Comparison of ENCODE assay signal across 10 mouse cellular contexts in the genomic region with DNA sequence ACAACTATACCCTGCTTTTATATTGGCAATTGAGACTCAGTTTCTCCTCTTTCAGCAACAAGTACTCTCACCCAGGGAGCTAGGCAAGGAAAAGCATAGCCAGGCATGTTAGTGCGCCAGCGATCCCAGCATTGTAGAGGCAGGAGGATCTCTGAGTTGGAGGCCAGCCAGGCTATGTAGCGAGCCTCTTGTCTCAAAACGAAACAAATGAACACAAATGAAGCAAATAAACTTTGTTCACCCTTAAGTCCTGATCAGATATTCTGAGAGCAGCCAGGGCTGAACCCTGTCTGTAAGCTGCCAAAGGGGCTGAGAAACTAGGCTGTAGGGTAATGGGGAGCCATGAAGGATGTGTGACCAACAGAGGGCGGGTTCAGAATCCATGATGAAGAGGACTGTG. TPM values are rescaled to one million over a fixed set of nuclear protein-coding genes. Genes with fewer than 3 reads are reported as not detected.
A peak's percentile ranks its signal among the peaks of the same experiment; 100 is the strongest.
DNase-seq lines count a peak whose midpoint lies in the region; ATAC-seq lines count a peak whose summit lies in the region.
"Had no signal": no experiment of that assay in that cellular context is flagged by ENCODE, and none has a peak within 500 bp of the region (broad histone marks: within the 10 kb centered on the region; RNA-seq: fewer than 3 reads in every experiment).

No protein-coding gene starts in this region.

- peak; percentile 55 for DNase-seq in cerebellum, adult 9-11 months
- no peak for DNase-seq in cerebellum, adult 9-10 months
- no peak for DNase-seq in lung, adult 18-20 months
- no peak for DNase-seq in intestine, embryonic 14.5 days (ENCODE audit: low spot score)
- no peak for DNase-seq in layer of hippocampus, postnatal 25 days (ENCODE audit: extremely low spot score in 1 of 2, low spot score in 1 of 2)
- DNase-seq in gastrocnemius, adult 18-20 months (ENCODE audit: low spot score), result no peak

- peak overlapping the region; percentile 73 for H3K27ac ChIP-seq in lung, embryonic 16.5 days (ENCODE audit: low read length)
- H3K27ac ChIP-seq in intestine, embryonic 14.5 days (ENCODE audit: low read depth), result peak overlapping the region; percentile 57; the same call in 1 of the 2 replicates
- peak overlapping the region; percentile 68 for H3K27ac ChIP-seq in stomach, embryonic 15.5 days

- peaks cover 13% of the 10 kb centered on the region for H3K36me3 ChIP-seq in lung, embryonic 16.5 days (ENCODE audit: control insufficient read depth, insufficient read depth, low read length)
- H3K36me3 ChIP-seq in intestine, embryonic 14.5 days (ENCODE audit: control insufficient read depth, insufficient read depth, low read length), result peaks cover 31% of the 10 kb centered on the region
- peaks cover 21% of the 10 kb centered on the region for H3K36me3 ChIP-seq in stomach, embryonic 15.5 days

- no peak overlapping the region for H3K4me3 ChIP-seq in lung, embryonic 16.5 days (ENCODE audit: low read length)
- H3K4me3 ChIP-seq in intestine, embryonic 14.5 days (ENCODE audit: low read depth, low read length), result no peak overlapping the region
- H3K4me3 ChIP-seq in stomach, embryonic 15.5 days (replicated peaks), result no peak overlapping the region
- H3K4me3 ChIP-seq: erythroblast, embryonic 14.5 days had no signal

- ATAC-seq in lung, embryonic 16.5 days (ENCODE audit: low read depth), result no peak
- ATAC-seq in intestine, embryonic 14.5 days (replicated peaks; ENCODE audit: low FRiP score, low TSS enrichment, low read depth), result no peak
- no peak for ATAC-seq in stomach, embryonic 15.5 days (ENCODE audit: insufficient read depth, low FRiP score, low read depth)

- peaks cover 44% of the 10 kb centered on the region for H3K4me1 ChIP-seq in lung, embryonic 16.5 days (replicated peaks; ENCODE audit: control insufficient read depth, insufficient read depth, low read length)
- H3K4me1 ChIP-seq in intestine, embryonic 14.5 days (replicated peaks; ENCODE audit: control insufficient read depth, insufficient read depth, low read length), result peaks cover 26% of the 10 kb centered on the region
- H3K4me1 ChIP-seq in stomach, embryonic 15.5 days, result peaks cover 38% of the 10 kb centered on the region

- H3K4me2 ChIP-seq in lung, embryonic 16.5 days (ENCODE audit: low read depth, low read length), result no peak overlapping the region
- no peak overlapping the region for H3K4me2 ChIP-seq in intestine, embryonic 14.5 days (ENCODE audit: low read length)
- H3K4me2 ChIP-seq in stomach, embryonic 15.5 days, result no peak overlapping the region

- 57% methylated on average over 5 of the region's 5 CpGs for WGBS in lung, embryonic 16.5 days
- 88% methylated on average over 5 of the region's 5 CpGs for WGBS in intestine, embryonic 14.5 days
- WGBS in stomach, embryonic 15.5 days, result 72% methylated on average over 5 of the region's 5 CpGs

- no peak overlapping the region for H3K9ac ChIP-seq in lung, embryonic 16.5 days (ENCODE audit: low read length)
- H3K9ac ChIP-seq in intestine, embryonic 14.5 days (ENCODE audit: low read length), result no peak overlapping the region
- no peak overlapping the region for H3K9ac ChIP-seq in stomach, embryonic 15.5 days

- H3K27me3 ChIP-seq in lung, embryonic 16.5 days (ENCODE audit: control insufficient read depth, insufficient read depth, low read depth, low read length), result no peaks in the 10 kb centered on the region
- H3K27me3 ChIP-seq in intestine, embryonic 14.5 days (replicated peaks; ENCODE audit: control insufficient read depth, insufficient read depth, low read length), result no peaks in the 10 kb centered on the region
- H3K27me3 ChIP-seq in stomach, embryonic 15.5 days (replicated peaks), result no peaks in the 10 kb centered on the region

- H3K9me3 ChIP-seq in lung, embryonic 16.5 days (ENCODE audit: control insufficient read depth, low read length), result no peaks in the 10 kb centered on the region
- H3K9me3 ChIP-seq in intestine, embryonic 14.5 days (ENCODE audit: control insufficient read depth, low read length), result no peaks in the 10 kb centered on the region
- H3K9me3 ChIP-seq in stomach, embryonic 15.5 days, result no peaks in the 10 kb centered on the region

RNA-seq across cellular contexts. Expression of a gene that starts 7.9 kb away (rescaled TPM):
- 16.1 and 17.4 TPM in 2 replicates for polyA plus RNA-seq in lung, embryonic 16.5 days (2015; fragmentation: Nextera tagmentation; extraction: Ambion mirVana)
- polyA plus RNA-seq in intestine, embryonic 14.5 days (2014; fragmentation: Nextera tagmentation; extraction: Ambion mirVana), result 6.1 and 6.2 TPM in 2 replicates
- polyA plus RNA-seq in stomach, embryonic 15.5 days (2015; fragmentation: Nextera tagmentation; extraction: Ambion mirVana), result 14.6 and 16.1 TPM in 2 replicates
- total RNA-seq in layer of hippocampus, postnatal 25 days (2021), result 10 to 100 TPM; 28.4 to 36.4 TPM
- total RNA-seq in gastrocnemius, adult 18-20 months (2021), result 10 to 100 TPM; 10.0 to 10.5 TPM

RNA-seq across cellular contexts. Expression of a gene that starts 10.0 kb away (rescaled TPM):
- polyA plus RNA-seq in lung, embryonic 16.5 days (2015; fragmentation: Nextera tagmentation; extraction: Ambion mirVana), result 0.79 and 1.0 TPM in 2 replicates
- 1.2 and 1.7 TPM in 2 replicates for polyA plus RNA-seq in intestine, embryonic 14.5 days (2014; fragmentation: Nextera tagmentation; extraction: Ambion mirVana)
- 1.5 and 1.8 TPM in 2 replicates for polyA plus RNA-seq in stomach, embryonic 15.5 days (2015; fragmentation: Nextera tagmentation; extraction: Ambion mirVana)
- total RNA-seq in layer of hippocampus, postnatal 25 days (2021), result 10 to 100 TPM; 53.5 to 58.0 TPM
- total RNA-seq in gastrocnemius, adult 18-20 months (2021), result 10 to 100 TPM; 14.6 to 16.0 TPM

RNA-seq across cellular contexts. Expression of a gene that starts 15.7 kb away (rescaled TPM):
- polyA plus RNA-seq in lung, embryonic 16.5 days (2015; fragmentation: Nextera tagmentation; extraction: Ambion mirVana), result 130 and 145 TPM in 2 replicates
- 59.3 and 63.7 TPM in 2 replicates for polyA plus RNA-seq in intestine, embryonic 14.5 days (2014; fragmentation: Nextera tagmentation; extraction: Ambion mirVana)
- polyA plus RNA-seq in stomach, embryonic 15.5 days (2015; fragmentation: Nextera tagmentation; extraction: Ambion mirVana), result 84.8 and 90.0 TPM in 2 replicates
- 1 to 10 TPM; 6.1 to 6.7 TPM for total RNA-seq in layer of hippocampus, postnatal 25 days (2021)
- total RNA-seq in gastrocnemius, adult 18-20 months (2021), result 10 to 100 TPM; 11.1 to 12.0 TPM
- total RNA-seq: monocyte, adult 5-6 weeks had no signal

RNA-seq across cellular contexts. Expression of a gene that starts 26.8 kb away (rescaled TPM):
- 91.9 and 96.3 TPM in 2 replicates for polyA plus RNA-seq in lung, embryonic 16.5 days (2015; fragmentation: Nextera tagmentation; extraction: Ambion mirVana)
- polyA plus RNA-seq in intestine, embryonic 14.5 days (2014; fragmentation: Nextera tagmentation; extraction: Ambion mirVana), result 102 TPM in 2 replicates
- polyA plus RNA-seq in stomach, embryonic 15.5 days (2015; fragmentation: Nextera tagmentation; extraction: Ambion mirVana), result 90.2 and 92.4 TPM in 2 replicates
- total RNA-seq in layer of hippocampus, postnatal 25 days (2021), result 10 to 100 TPM; 95.6 to 97.2 TPM
- 10 to 100 TPM; 28.4 to 31.7 TPM for total RNA-seq in gastrocnemius, adult 18-20 months (2021)

RNA-seq across cellular contexts. Expression of a gene that starts 29.7 kb away (rescaled TPM):
- polyA plus RNA-seq in lung, embryonic 16.5 days (2015; fragmentation: Nextera tagmentation; extraction: Ambion mirVana), result 0.23 and 0.58 TPM in 2 replicates
- 0.54 and 0.58 TPM in 2 replicates for polyA plus RNA-seq in intestine, embryonic 14.5 days (2014; fragmentation: Nextera tagmentation; extraction: Ambion mirVana)
- 0.27 and 0.49 TPM in 2 replicates for polyA plus RNA-seq in stomach, embryonic 15.5 days (2015; fragmentation: Nextera tagmentation; extraction: Ambion mirVana)
- not detected for total RNA-seq in layer of hippocampus, postnatal 25 days (2021)
- not detected for total RNA-seq in gastrocnemius, adult 18-20 months (2021)
- total RNA-seq: monocyte, adult 5-6 weeks had no signal
- polyA plus RNA-seq: erythroblast, embryonic 14.5 days had no signal
